Mouse (Mus musculus) heart, adult 2 months (tissue): ENCODE data around the gene Cntln.

ENCODE experiments used
- EP300 ChIP-seq: fragments of 200-500 bp; IDR thresholded peaks from 2 replicates; pipeline ENCODE4 v1.6.1; 2011; ENCODE audit warnings: low read depth, low read length, control low read depth; ENCODE audit not compliant: insufficient read depth
- POLR2A ChIP-seq: fragments of 200-500 bp; IDR thresholded peaks from 2 replicates; pipeline ENCODE4 v1.6.1; 2011; ENCODE audit warnings: mild to moderate bottlenecking, low read depth, low read length, control low read depth; ENCODE audit not compliant: insufficient read depth

- no peak for TF ChIP-seq POLR2A
- TF ChIP-seq EP300: no peak
Observed at GRCm38 (mm10) chr4:84883646-84884045, 463 bp upstream of the Cntln start.
